Mouse (Mus musculus) lung, postnatal 36 days (tissue): Measurements from ENCODE around the gene Rhpn2.
A peak's percentile ranks its signal among the peaks of the same experiment; 100 is the strongest.

Experiments
- DNase-seq: peaks from one replicate; pipeline ENCODE4 v3.0.0; 2022; ENCODE audit warnings: mixed read lengths

The Rhpn2 gene

DNA sequence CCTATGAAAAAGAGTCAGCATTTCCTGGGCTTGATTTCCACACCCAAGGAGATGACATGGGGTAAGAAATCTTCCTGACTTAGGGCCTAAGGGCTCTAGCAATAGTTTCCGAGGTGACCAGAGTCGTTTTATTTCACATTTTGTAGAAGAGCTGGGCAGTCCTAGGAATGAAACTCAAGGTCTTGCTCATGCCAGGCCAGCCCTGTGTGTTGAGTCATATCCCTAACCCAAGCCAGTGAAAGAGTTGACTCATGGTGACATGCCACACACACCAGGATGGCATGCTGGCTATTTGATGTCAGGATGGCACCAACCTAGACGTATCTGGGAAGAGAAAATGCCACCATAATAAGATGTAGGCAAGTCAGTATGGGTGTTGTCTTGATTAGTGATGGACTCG, 15.1 kb downstream of the Rhpn2 start:
- DNase-seq: no peak

- DNase-seq: no peak
Measured at GRCm38 (mm10) chr7:35349886-35350684, 16.1 kb downstream of the Rhpn2 start.

DNA sequence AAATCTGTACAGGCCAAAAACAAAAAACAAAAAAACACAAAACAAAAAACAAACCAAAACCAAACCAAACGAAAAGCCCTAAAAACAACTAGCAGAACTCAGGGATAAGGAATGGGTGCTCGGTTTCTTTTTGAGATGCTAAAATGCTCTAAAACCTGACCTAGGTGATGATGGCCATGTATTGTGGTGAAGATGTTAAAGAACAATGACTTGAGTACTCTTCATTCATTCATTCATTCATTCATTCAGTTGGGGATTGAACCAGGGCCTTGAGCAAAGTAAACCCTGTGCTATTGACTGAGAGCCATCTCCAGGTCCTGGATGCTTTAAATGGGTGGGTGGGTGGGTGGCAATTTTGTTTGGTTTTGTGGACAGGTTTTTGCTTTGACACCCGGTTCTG, 17.2 kb downstream of the Rhpn2 start:
- DNase-seq: no peak

DNA sequence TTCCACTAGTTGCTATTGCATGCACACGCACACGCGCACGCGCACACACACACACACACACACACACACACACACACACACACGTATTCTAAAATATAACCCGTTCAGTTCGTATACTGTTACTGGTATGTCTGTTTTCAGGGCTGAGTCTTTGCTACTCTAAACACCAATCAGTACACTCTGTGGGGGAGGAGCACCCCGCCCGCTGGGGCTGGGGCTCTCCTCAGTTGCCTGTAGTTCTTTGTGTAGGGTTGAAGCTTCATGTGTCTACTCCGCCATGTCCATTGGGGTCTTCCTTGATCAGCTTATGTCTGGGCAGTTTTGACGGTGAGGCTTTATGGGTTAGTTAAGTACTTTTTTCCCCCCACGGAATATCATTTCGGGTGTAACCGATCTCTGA, 19.3 kb downstream of the Rhpn2 start:
- DNase-seq: no peak

DNA sequence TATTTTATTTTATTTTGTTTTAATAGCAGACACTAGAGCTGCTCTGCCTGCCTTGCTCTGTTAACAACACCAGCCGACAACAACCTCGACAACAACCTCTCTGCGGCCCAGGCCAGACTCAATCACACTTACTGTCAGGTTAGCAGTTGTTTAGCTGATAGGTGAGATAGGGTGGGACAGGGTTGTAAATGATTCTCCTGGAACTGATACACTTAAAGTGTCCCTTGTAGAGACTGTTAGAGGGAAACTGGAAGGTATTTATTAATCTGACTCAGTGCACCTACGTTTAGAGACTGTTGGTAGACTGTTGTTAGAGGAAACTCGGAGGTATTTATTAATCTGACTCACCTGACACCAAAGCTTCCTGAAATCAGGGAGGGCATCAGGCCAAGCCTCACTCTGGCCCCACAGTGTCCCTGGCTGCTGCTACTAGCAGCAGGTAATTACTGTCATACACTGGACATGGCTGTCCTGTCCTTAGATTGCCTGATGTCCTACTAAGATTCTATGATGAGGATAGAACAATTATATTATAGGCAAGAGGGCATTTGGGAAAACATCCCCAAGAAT, 21.4 kb downstream of the Rhpn2 start:
- DNase-seq: no peak

- DNase-seq: no peak
Measured at GRCm38 (mm10) chr7:35357621-35358020, 23.7 kb downstream of the Rhpn2 start.

GRCm38 (mm10) chr7:35362253-35362652, 28.3 kb downstream of the Rhpn2 start:
- no peak for DNase-seq

- DNase-seq: peak; percentile 30
Measured at GRCm38 (mm10) chr7:35362868-35363267, 28.9 kb downstream of the Rhpn2 start.

DNA sequence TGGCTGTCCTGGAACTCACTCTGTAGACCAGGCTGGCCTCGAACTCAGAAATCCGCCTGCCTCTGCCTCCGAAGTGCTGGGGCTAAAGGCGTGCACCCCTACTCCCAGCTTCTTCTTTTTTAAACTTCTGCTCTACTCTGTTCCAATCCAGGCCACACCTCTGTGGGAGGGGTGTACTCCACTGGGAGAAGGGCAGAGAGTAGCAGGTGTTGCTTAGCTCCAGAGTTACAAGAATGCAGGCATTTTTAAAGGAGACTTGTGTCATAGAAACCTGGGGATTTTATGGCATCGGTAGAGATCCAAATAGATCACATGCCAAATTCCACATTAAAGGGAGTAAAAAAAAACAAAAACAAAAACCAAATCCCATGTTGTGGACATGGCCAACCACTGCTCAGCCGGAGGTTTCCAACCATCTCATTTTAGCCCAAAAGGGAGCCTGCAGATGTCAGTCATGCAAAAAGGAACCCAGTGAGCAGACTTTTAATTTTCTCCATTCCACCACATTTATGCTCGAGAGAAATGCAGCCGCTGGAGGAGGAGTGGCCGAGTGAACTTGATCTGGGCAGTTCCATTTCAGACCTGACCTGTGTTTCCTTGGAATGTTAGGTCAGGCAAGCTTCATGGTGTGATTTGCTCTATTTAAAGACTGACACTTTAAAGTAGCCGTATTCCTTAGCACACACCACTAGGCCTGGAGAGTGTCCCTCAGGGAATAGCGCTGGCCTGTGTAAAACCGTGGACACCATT, 31.4 kb downstream of the Rhpn2 start:
- DNase-seq: peak; percentile 42

DNA sequence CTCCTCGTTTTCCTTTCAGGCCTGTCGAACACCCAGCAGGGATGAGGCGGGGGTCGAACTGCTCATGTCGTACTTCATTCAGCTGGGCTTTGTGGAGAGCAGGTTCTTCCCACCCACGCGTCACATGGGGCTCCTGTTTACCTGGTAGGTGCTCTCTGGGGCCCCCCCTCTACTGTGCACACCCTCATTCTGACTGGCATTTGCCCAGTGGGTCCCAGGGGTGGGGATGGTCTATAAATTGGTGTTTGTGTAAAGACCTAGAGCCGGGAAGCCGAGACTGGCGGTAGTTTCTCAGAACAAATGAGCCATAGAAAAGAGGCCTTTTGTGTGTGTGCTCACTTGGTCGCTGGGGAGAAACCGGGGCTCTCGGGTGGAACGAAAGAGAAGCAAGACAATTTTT, 37.1 kb downstream of the Rhpn2 start:
- DNase-seq: no peak

DNA sequence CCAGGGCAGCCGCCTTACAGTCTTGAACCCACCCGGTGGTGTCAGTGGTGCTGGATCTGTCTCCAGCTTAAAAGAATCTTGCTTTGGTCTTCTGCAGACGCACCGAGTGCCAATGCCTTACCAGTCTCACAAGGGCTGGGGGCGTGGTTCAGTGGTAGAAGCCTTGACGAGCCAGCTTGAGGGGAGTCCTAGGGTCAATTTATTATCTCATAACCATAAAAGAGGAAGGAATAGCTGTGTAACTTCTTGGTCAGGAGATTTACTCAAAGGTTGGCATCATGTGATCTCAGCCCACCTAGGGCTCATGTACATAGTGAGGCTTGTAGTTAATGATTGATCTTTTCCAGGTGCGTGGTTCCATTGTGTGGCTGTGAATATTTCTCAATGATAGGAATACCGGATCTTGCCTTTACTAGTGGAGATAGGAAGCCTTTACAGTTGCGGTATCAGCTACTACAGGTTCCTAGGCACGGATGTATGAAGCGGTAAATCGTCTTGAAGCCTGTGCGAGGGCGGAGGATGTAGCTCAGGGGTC, 38.6 kb downstream of the Rhpn2 start:
- DNase-seq: no peak

DNA sequence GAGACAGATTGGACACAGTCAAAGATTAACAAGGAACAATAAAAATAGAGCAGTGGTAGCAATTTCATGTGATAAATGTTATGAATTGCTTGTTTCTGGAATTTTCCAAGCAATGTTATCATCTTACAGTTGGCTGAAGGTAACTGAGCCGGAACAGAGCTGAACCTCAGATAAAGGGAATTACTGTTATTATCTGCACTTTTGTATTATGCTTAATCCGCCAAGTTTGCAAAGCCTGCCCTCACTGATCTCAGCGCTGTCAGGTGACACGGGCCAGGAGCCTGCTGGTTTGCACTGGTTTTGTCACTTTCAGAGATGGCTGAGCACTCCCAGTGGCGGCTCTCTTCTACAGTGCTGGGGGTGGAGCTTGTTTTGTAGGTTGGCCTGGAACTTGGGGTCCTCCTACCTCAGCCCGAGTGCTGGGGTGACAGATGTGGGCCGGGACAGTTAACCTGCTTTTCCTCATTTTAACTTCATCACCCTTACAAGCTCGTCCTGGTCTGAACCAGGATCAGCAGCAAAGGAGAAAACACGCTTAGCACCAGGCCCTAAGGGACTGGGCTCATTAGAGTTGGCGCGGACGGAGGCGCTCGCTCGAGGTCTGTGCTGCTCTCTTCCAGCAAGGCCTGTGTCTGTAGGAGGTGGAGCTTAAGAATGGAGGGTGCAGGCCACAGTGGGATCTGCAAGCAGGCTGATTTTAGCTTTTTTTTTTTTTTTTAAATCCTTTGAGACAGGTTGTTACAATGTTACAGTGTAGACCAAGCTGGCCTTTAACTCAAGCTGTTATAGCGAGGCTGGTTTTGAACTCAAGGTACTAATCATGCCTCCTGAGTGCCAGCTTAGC, 39.4 kb downstream of the Rhpn2 start:
- DNase-seq: peak; percentile 34

- DNase-seq: no peak
Measured at GRCm38 (mm10) chr7:35374265-35374664, 40.3 kb downstream of the Rhpn2 start.

DNA sequence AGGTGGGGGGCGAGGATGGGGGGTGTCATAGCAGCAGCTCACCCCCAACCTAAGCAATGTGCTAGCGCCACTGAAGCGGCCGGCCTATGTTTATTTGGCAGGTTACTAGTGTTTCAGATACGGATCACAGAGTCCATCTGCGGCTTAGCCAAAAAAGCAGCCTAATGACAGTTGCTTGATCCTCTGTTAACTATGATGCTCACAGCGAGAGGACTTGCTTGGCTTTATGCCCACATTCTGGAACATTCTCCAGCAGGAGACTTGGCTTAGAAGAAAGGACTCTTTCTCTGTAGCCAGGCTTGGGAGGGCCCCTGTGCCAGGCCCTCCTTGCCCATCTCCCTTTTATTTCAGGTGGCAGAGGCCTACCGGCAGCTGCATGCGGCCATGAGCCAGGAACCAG, 42.7 kb downstream of the Rhpn2 start:
- DNase-seq: no peak

- DNase-seq: no peak
Measured at GRCm38 (mm10) chr7:35379492-35380119, 45.6 kb downstream of the Rhpn2 start.

- DNase-seq: peak; percentile 41
Measured at GRCm38 (mm10) chr7:35380351-35380750, 46.4 kb downstream of the Rhpn2 start.

DNA sequence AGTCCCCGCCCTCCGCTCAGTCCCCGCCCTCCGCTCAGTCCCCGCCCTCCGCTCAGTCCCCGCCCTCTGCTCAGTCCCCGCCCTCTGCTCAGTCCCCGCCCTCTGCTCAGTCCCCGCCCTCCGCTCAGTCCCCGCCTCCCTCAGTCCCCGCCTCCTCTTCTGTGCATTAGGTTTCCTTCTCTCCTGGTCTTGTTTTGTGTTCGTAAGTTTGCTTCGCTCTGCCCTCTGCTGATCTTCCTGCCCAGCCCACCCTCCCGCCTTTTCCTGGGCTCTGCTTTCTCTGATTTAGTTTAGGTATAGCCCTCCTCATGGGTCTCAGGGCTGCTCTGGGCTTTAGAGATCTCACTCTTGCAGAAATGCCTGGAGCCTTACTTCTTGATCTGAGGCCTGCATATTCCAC, 47.9 kb downstream of the Rhpn2 start:
- no peak for DNase-seq

DNA sequence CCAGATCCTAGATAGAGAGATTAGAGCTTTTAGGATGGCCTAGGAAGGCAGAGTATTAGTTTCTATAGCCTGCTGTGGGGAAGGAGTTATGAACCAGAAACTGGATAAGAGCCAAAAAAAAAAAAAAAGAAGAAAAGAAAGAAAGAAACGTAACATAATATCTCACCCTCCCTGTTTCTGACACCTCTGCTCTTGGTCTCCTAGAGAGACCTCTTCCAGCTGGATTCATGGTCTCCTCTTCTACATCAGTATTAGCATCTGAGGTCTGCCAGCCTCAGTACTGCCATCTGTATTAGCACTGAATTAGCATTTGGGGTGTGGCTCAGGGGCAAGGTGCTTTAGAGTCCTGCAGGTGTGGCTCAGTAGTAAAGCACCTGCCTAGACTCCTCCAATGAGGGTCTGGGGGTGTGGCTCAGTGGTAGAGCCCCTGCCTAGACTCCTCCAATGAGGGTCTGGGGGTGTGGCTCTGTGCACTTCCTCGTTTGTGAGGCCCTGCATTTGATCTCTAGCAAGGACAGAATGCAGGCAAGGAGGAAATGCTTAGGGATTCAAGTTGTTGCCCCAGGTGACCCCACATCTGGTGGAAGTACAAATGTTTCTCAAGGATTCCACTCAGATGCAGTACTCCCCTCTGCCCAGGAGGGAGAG, 48.9 kb downstream of the Rhpn2 start:
- no peak for DNase-seq

- DNase-seq: peak; percentile 90
Measured at GRCm38 (mm10) chr7:35386525-35386952, 52.6 kb downstream of the Rhpn2 start.

DNA sequence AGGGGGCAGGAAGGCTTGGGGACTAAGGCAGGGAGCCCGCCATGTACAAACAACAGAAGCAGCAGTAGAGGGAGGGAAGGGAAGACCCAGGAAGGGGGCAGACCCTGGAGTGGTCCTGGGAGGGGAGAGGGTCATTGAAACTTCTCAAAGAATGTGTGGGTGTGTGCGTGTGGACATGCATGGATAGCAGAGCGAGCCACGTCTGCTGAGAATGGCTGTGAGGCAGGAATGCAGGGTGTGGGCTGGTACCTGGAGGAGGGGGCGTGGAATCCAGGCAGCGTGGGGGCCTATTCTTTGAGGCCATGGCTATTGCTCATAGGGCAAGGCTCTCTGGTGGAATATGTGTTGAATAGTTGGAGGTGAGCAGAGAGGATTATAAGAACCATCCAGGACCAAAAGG, 54.7 kb downstream of the Rhpn2 start:
- no peak for DNase-seq

- DNase-seq: peak; percentile 75
Measured at GRCm38 (mm10) chr7:35392935-35393334, 59.0 kb downstream of the Rhpn2 start.
